Mouse (Mus musculus) liver, adult 2 months (tissue): ENCODE measurements at regions not wholly inside any gene's neighbourhood (a gene's known extent, or its start where the extent isn't known, plus 50 kb on each side); places are given as distances from the start of the nearest gene placed in this dataset.

ENCODE experiments used
- CTCF ChIP-seq: fragments of 200-500 bp; IDR thresholded peaks from 2 replicates; pipeline ENCODE4 v1.5.1; 2011; ENCODE audit warnings: low read depth, low read length, control low read depth
- POLR2A ChIP-seq: fragments of 200-500 bp; IDR thresholded peaks from 2 replicates; pipeline ENCODE4 v1.6.1; 2011; ENCODE audit warnings: low read length, control low read depth; ENCODE audit not compliant: insufficient read depth; ENCODE audit errors: extremely low read depth

- TF ChIP-seq POLR2A, result no peak
- TF ChIP-seq CTCF, result no peak
Measured at GRCm38 (mm10) chr2:167745409-167745808, 55.8 kb upstream of the Tmem189 start.
